Mouse (Mus musculus) midbrain, embryonic 11.5 days (tissue): ENCODE data around the gene Sall2. TPM values are rescaled to one million over a fixed set of nuclear protein-coding genes. Genes with fewer than 3 reads are reported as not detected.

ENCODE experiments used
- ATAC-seq: fragments of 200-750 bp; cut with Nextera tagmentation; 2 replicates; pipeline ENCODE4 v1.8.0; 2017; ENCODE audit warnings: moderate TSS enrichment, moderate library complexity; ENCODE audit not compliant: low FRiP score
- DNase-seq: peaks from one replicate; pipeline ENCODE4 v3.0.0; 2015; ENCODE audit warnings: low spot score; ENCODE audit errors: missing footprints
- H3K27ac ChIP-seq: fragments of 300-500 bp; sonication (generic); 2 replicates; pipeline ENCODE4 v1.5.1; 2014; ENCODE audit warnings: low read depth, low read length
- H3K27me3 ChIP-seq: fragments of 300-500 bp; sonication (generic); 2 replicates; pipeline ENCODE4 v1.6.1; 2014; ENCODE audit warnings: mild to moderate bottlenecking, low read length, moderate library complexity, mixed read lengths; ENCODE audit not compliant: control insufficient read depth, insufficient read depth
- H3K36me3 ChIP-seq: fragments of 300-500 bp; sonication (generic); 2 replicates; pipeline ENCODE4 v1.6.1; 2014; ENCODE audit warnings: mild to moderate bottlenecking, low read length, moderate library complexity, mixed read lengths; ENCODE audit not compliant: control insufficient read depth, insufficient read depth
- H3K4me1 ChIP-seq: fragments of 300-500 bp; sonication (generic); 2 replicates; pipeline ENCODE4 v1.6.1; 2014; ENCODE audit warnings: low read length; ENCODE audit not compliant: control insufficient read depth, insufficient read depth
- H3K4me2 ChIP-seq: fragments of 300-500 bp; sonication (generic); 2 replicates; pipeline ENCODE4 v1.6.1; 2014; ENCODE audit warnings: mild to moderate bottlenecking, moderate library complexity
- H3K4me3 ChIP-seq: fragments of 300-500 bp; sonication (generic); 2 replicates; pipeline ENCODE4 v1.5.1; 2014; ENCODE audit warnings: low read depth, low read length
- H3K9ac ChIP-seq: fragments of 300-500 bp; sonication (generic); 2 replicates; pipeline ENCODE4 v1.6.1; 2014; ENCODE audit warnings: low read length
- H3K9me3 ChIP-seq: fragments of 300-500 bp; sonication (generic); 2 replicates; pipeline ENCODE4 v1.6.1; 2016; ENCODE audit warnings: low read length; ENCODE audit not compliant: control insufficient read depth
- WGBS: fragments of 180-500 bp; shearing (Covaris S2); extraction: QIAGEN DNeasy Blood & Tissue Kit; methylation state at CpG from one replicate; pipeline ENCODE4 v1.1.7; 2014; 5-methylcytosine and 5-hydroxymethylcytosine counted together
- polyA plus RNA-seq: library from polyadenylated mRNA; unstranded; fragments of >200 nt; fragmentation: Nextera tagmentation; extraction: Ambion mirVana; gene quantifications from 2 replicates; pipeline ENCODE4 v1.2.1, GENCODE M21; 2014

Gene Sall2
- polyA plus RNA-seq, 1 experiment from 2014 or later, result 65.1 TPM

DNA sequence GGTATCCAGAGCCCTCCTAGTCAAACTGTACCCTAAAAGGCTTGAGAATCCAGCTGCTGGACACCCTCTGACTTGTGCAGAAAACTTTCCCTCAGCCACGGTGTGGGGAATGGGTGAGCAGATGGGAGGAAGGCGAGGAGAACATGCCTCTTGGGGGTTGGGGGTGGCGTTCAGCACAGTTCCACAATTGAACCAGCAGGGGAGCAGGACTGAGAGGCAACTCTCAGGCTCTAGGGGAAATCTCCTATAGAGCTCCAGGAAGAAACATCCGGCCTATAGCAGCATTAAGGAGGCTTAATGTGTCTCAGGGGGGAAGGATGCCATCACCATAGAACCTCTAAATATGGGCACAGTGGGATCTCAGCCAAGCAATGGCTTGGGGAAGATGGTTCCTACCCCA lies 2.7 kb downstream of the Sall2 start:
- H3K9me3 ChIP-seq, result no peaks in the 10 kb centered on the region
- WGBS, result 3% methylated on average over 4 of the region's 4 CpGs
- H3K4me2 ChIP-seq, result peak overlapping the region; percentile 70
- peak overlapping the region; percentile 17; the same call in 1 of the 2 replicates for H3K27ac ChIP-seq
- H3K27me3 ChIP-seq, result no peaks in the 10 kb centered on the region
- ATAC-seq, result peak; percentile 27
- no peaks in the 10 kb centered on the region for H3K36me3 ChIP-seq
- peaks cover 29% of the 10 kb centered on the region for H3K4me1 ChIP-seq
- peak; percentile 94 for DNase-seq
- H3K9ac ChIP-seq, result peak overlapping the region; percentile 84
- H3K4me3 ChIP-seq, result peak overlapping the region; percentile 67

DNA sequence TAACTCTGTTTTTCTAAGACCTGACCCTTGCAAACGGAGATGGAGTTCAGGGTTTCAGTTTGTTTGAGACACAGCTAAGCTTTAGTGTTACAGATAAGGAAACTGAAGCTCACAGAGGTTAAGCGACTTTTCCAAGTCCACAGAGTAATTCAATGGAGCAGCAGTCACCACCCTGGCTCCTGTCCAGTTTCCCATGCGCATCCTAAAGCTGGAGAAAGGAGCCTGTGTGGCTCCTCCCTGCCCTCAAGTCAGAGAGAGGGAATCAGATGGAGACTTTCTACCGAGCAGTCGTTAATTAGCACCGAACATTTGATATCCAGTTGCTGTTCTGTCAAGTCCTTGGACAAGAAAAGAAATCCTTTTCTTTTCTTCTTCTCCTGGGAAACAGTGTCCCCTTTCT lies 9.2 kb downstream of the Sall2 start:
- Histone ChIP-seq H3K4me1 (peaks cover 19% of the 10 kb centered on the region), H3K9ac (no peak overlapping the region), H3K9me3 (no peaks in the 10 kb centered on the region), H3K27ac (no peak overlapping the region), H3K27me3 (no peaks in the 10 kb centered on the region), H3K4me2 (no peak overlapping the region), H3K36me3 (peaks cover 9% of the 10 kb centered on the region), H3K4me3 (no peak overlapping the region)
- WGBS, result 84% methylated on average over 6 of the region's 6 CpGs
- DNase-seq (no peak), ATAC-seq (no peak)

- no peaks in the 10 kb centered on the region for H3K27me3 ChIP-seq
- peaks cover 29% of the 10 kb centered on the region for H3K4me1 ChIP-seq
- peaks cover 35% of the 10 kb centered on the region for H3K36me3 ChIP-seq
- 1% methylated on average over 16 of the region's 16 CpGs for WGBS
- H3K9me3 ChIP-seq, result no peaks in the 10 kb centered on the region
- H3K27ac ChIP-seq, result peak overlapping the region; percentile 91
- peak; percentile 86 for ATAC-seq
- peak overlapping the region; percentile 87 for H3K4me2 ChIP-seq
- peak overlapping the region; percentile 78 for H3K9ac ChIP-seq
- DNase-seq, result peak; percentile 96
- peak overlapping the region; percentile 53 for H3K4me3 ChIP-seq
Observed at GRCm38 (mm10) chr14:52316441-52317225, 11.9 kb downstream of the Sall2 start.

- Histone ChIP-seq H3K4me2 (peak overlapping the region; percentile 87), H3K9me3 (no peaks in the 10 kb centered on the region), H3K27ac (peak overlapping the region; percentile 91), H3K4me3 (peak overlapping the region; percentile 53), H3K36me3 (peaks cover 42% of the 10 kb centered on the region), H3K9ac (peak overlapping the region; percentile 78), H3K4me1 (peaks cover 29% of the 10 kb centered on the region), H3K27me3 (no peaks in the 10 kb centered on the region)
- WGBS, result under 1% methylated on average over 31 of the region's 41 CpGs
- ATAC-seq (peak; percentile 89), DNase-seq (peak; percentile 97)
Observed at GRCm38 (mm10) chr14:52315792-52316440, 12.6 kb downstream of the Sall2 start.

GRCm38 (mm10) chr14:52315283-52315780 lies 13.2 kb downstream of the Sall2 start:
- ATAC-seq, result peak; percentile 0; the same call in 1 of the 2 replicates
- H3K36me3 ChIP-seq, result peaks cover 48% of the 10 kb centered on the region
- DNase-seq, result no peak
- 8% methylated on average over 17 of the region's 17 CpGs for WGBS
- H3K27ac ChIP-seq, result peak overlapping the region; percentile 91
- H3K4me1 ChIP-seq, result peaks cover 29% of the 10 kb centered on the region
- H3K4me3 ChIP-seq, result peak overlapping the region; percentile 53
- no peaks in the 10 kb centered on the region for H3K27me3 ChIP-seq
- peak overlapping the region; percentile 78 for H3K9ac ChIP-seq
- H3K9me3 ChIP-seq, result peaks cover 3% of the 10 kb centered on the region; the same call in 1 of the 2 replicates
- peak overlapping the region; percentile 87 for H3K4me2 ChIP-seq

DNA sequence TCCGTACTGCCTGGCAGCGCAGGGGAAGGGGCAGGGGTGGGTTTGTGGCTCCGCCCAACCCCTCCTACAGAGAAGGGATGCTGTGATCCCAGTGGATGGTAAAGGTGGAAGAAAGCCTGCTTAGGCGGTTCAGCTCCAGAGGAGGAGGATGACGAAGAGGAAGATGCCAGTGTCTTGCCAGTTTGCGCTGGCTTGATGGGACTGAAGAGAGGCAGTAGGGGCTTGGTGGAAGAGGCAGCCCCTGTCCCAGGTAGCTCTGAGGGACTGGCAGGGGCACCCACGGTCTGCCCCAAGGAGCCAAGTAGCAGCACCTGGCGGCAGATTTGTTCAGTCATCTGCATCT lies 13.8 kb downstream of the Sall2 start:
- H3K36me3 ChIP-seq, result peaks cover 47% of the 10 kb centered on the region
- H3K9ac ChIP-seq, result peak overlapping the region; percentile 78
- peaks cover 29% of the 10 kb centered on the region for H3K4me1 ChIP-seq
- H3K4me3 ChIP-seq, result peak overlapping the region; percentile 53
- peaks cover 3% of the 10 kb centered on the region; the same call in 1 of the 2 replicates for H3K9me3 ChIP-seq
- H3K27ac ChIP-seq, result no peak overlapping the region
- ATAC-seq (no peak), DNase-seq (no peak)
- H3K27me3 ChIP-seq, result no peaks in the 10 kb centered on the region
- peak overlapping the region; percentile 87 for H3K4me2 ChIP-seq
- WGBS, result 45% methylated on average over 8 of the region's 8 CpGs

- WGBS, result 84% methylated on average over 26 of the region's 26 CpGs
- H3K4me3 ChIP-seq, result peak overlapping the region; percentile 53; the same call in 1 of the 2 replicates
- no peak for ATAC-seq
- peaks cover 29% of the 10 kb centered on the region for H3K4me1 ChIP-seq
- no peak overlapping the region for H3K27ac ChIP-seq
- no peak for DNase-seq
- no peak overlapping the region; the same call in 1 of the 2 replicates for H3K9ac ChIP-seq
- H3K36me3 ChIP-seq, result peaks cover 46% of the 10 kb centered on the region
- peaks cover 3% of the 10 kb centered on the region; the same call in 1 of the 2 replicates for H3K9me3 ChIP-seq
- no peaks in the 10 kb centered on the region for H3K27me3 ChIP-seq
- H3K4me2 ChIP-seq, result peak overlapping the region; percentile 87
Observed at GRCm38 (mm10) chr14:52313931-52314807, 14.4 kb downstream of the Sall2 start.

GRCm38 (mm10) chr14:52310906-52311305 lies 17.7 kb downstream of the Sall2 start:
- Histone ChIP-seq H3K27me3 (no peaks in the 10 kb centered on the region), H3K36me3 (peaks cover 46% of the 10 kb centered on the region), H3K9ac (no peak overlapping the region), H3K9me3 (peaks cover 3% of the 10 kb centered on the region; the same call in 1 of the 2 replicates), H3K4me1 (peaks cover 22% of the 10 kb centered on the region), H3K4me3 (no peak overlapping the region), H3K27ac (no peak overlapping the region), H3K4me2 (no peak overlapping the region)
- WGBS, result 93% methylated on average over 2 of the region's 2 CpGs
- DNase-seq (no peak), ATAC-seq (no peak)
